Mouse (Mus musculus): ENCODE measurements at regions not wholly inside any gene's neighbourhood (a gene's known extent, or its start where the extent isn't known, plus 50 kb on each side); places are given as distances from the start of the nearest gene placed in this dataset.

DNA sequence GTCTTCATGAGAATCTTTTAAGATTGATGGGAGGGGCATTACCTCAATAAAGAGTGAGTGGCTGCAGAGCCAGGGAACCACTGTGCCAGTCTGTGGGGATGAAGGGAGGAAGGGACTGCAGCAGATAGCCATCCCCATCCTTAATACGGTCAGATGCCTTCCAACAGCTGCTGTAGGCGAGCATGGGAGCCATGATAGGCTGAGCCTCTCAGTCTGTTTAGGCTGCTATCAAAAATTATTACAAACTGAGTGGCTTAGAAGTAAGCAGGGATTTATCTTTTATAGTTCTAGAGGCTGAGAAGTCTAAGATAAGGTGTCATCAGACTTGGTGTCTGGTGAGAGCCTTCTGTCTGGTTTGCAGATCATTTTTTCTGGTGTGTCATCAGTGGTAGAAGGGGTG lies 204.3 kb downstream of the Sec16b start:
- 85% methylated on average over 2 of the region's 2 CpGs for WGBS
- Histone ChIP-seq H3K27me3 (ENCODE audit: insufficient read depth, poor library complexity, severe bottlenecking) (no peaks in the 10 kb centered on the region), H3K9me3 (no peaks in the 10 kb centered on the region), H3K4me1 (replicated peaks) (peaks cover 21% of the 10 kb centered on the region), H3K27ac (no peak overlapping the region), H3K4me3 (no peak overlapping the region), H3K36me3 (no peaks in the 10 kb centered on the region)
- DNase-seq (ENCODE audit: low spot score) = no peak

DNA sequence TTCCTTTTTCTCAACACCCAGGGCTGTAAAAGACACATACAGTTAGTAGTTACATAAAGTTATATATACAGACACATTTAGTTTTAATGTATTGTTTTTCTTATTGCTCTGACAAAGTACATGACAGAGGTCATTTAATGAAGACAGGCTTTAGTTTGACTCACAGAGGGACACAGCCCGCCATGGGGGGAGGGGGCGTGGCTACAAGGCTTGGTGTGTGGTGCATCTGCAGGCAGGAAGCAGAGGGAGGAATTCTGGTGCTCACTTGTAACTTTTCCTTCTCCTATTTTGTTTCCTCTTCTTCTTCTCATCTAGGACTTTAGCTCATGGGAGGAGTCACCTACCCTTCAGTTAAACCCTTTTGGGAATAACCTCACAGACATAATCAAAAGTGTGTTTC lies 206.0 kb downstream of the Sec16b start:
- DNase-seq (ENCODE audit: low spot score) = peak; percentile 22
- H3K4me3 ChIP-seq = no peak overlapping the region
- H3K27ac ChIP-seq = no peak overlapping the region
- H3K27me3 ChIP-seq (ENCODE audit: insufficient read depth, poor library complexity, severe bottlenecking) = no peaks in the 10 kb centered on the region
- 41% methylated on average over 2 of the region's 2 CpGs for WGBS
- H3K4me1 ChIP-seq (replicated peaks) = peaks cover 21% of the 10 kb centered on the region
- no peaks in the 10 kb centered on the region for H3K9me3 ChIP-seq
- no peaks in the 10 kb centered on the region for H3K36me3 ChIP-seq

DNA sequence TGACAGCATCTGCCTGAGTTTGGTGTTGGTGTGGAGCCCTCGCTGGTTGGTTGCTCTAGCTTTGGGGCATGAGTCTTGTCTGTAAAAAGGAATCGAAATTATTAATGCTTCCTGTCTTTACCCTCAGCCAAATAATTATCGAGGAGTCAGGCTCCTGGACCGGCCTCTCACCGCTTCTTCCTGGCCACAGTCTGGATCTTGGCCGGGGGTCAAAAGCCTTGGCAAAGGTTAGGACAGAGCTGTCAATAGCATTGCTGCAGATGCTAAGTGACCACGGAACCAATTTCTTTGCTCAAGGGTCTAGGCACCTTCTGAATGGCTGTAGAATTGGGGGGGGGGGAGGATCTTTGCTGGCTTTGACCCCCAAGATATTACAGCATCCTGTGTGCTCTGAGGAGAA lies 207.3 kb downstream of the Sec16b start:
- Histone ChIP-seq H3K9me3 (no peaks in the 10 kb centered on the region), H3K36me3 (no peaks in the 10 kb centered on the region), H3K4me3 (no peak overlapping the region), H3K27ac (no peak overlapping the region), H3K27me3 (ENCODE audit: insufficient read depth, poor library complexity, severe bottlenecking) (no peaks in the 10 kb centered on the region), H3K4me1 (replicated peaks) (peaks cover 21% of the 10 kb centered on the region)
- no peak for DNase-seq (ENCODE audit: low spot score)
- WGBS = 74% methylated on average over 7 of the region's 7 CpGs

DNA sequence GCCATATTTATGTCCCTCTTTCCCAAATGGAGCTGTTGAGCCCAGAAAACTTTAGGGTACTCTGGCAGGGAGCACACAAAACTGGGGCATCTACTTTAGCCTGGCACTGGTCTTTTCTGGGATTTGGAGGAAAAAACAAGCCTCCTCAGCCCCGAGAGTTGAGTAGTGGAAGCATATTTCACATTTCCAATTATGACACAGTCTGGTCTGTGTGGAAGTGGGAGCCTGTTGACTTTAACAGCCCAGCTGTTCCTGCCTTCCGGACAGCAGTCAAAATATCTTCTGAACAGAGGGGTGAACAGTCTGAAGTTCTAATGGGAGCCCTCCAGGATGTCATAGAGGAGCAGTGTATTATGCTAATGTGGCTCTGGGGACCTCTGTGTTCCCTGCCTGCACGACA lies 209.1 kb downstream of the Sec16b start:
- Histone ChIP-seq H3K36me3 (no peaks in the 10 kb centered on the region), H3K9me3 (no peaks in the 10 kb centered on the region), H3K27me3 (ENCODE audit: insufficient read depth, poor library complexity, severe bottlenecking) (no peaks in the 10 kb centered on the region), H3K4me3 (no peak overlapping the region), H3K4me1 (replicated peaks) (peaks cover 21% of the 10 kb centered on the region), H3K27ac (no peak overlapping the region)
- WGBS = 76% methylated on average over 3 of the region's 3 CpGs
- no peak for DNase-seq (ENCODE audit: low spot score)

DNA sequence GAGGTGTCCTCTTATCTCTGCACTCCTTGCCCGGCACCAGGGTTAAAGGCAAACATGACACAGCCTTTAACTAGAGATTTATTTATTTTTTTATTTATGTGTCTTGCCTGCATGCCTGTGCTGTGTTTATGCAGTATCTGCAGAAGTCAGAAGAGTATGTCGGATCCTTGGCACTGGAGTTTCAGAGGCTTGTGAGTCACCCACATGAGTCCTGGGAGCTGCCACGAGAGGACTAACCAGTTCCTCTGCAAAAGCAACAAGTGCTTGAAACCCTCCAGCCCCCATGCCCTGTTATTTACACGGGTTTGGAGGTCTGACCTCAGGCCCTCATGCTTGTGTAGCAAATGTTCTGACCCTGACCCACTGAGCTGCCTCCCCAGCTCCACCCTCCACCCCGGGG lies 210.6 kb downstream of the Sec16b start:
- Histone ChIP-seq H3K27ac (no peak overlapping the region), H3K36me3 (no peaks in the 10 kb centered on the region), H3K9me3 (no peaks in the 10 kb centered on the region), H3K27me3 (ENCODE audit: insufficient read depth, poor library complexity, severe bottlenecking) (no peaks in the 10 kb centered on the region), H3K4me3 (no peak overlapping the region), H3K4me1 (replicated peaks) (peaks cover 20% of the 10 kb centered on the region)
- DNase-seq (ENCODE audit: low spot score) = no peak
- WGBS = 68% methylated on average over 5 of the region's 5 CpGs

DNA sequence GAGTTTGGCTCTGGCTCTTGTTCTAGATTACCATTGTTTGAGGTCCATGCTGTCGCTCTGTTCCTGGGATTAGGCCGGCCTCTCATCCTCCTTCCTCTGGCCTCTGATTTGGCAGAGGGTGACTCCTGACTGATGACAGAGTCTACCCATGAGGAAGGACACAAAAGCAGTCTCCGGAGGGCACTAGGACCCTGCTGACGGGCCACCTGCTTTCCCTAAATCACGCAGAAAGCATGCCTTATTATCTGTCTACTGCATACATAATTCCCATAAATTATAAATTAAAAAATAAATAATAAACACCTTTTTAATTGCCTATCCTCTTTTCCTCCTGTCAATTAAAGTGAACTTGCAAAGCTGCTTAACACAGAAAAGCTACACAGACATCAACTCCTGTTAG lies 215.4 kb downstream of the Sec16b start:
- no peak overlapping the region for H3K27ac ChIP-seq
- no peaks in the 10 kb centered on the region for H3K27me3 ChIP-seq (ENCODE audit: insufficient read depth, poor library complexity, severe bottlenecking)
- no peaks in the 10 kb centered on the region for H3K9me3 ChIP-seq
- no peaks in the 10 kb centered on the region for H3K36me3 ChIP-seq
- no peak for DNase-seq (ENCODE audit: low spot score)
- 92% methylated on average over 5 of the region's 5 CpGs for WGBS
- H3K4me3 ChIP-seq = no peak overlapping the region
- H3K4me1 ChIP-seq (replicated peaks) = no peaks in the 10 kb centered on the region

DNA sequence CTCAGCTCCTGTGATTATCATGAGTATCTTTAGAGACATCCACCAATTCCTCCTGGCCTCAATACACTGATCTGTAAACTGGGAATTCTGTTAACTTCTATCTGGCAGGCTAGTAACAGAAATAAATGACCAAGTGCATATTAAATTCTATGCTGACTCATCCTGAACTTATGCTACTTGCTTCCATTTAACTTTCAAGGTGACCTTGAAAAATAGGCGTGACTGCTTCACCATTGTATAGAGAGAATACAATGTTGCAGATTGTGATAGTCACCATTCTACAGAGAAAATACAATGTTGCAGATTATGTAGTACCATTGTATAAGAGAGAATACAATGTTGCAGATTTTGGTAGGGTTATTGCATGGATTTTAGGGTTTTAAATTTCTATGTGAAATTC lies 224.6 kb downstream of the Sec16b start:
- Histone ChIP-seq H3K27ac (no peak overlapping the region), H3K9me3 (no peaks in the 10 kb centered on the region), H3K27me3 (ENCODE audit: insufficient read depth, poor library complexity, severe bottlenecking) (no peaks in the 10 kb centered on the region), H3K4me1 (replicated peaks) (no peaks in the 10 kb centered on the region), H3K36me3 (no peaks in the 10 kb centered on the region), H3K4me3 (no peak overlapping the region)
- WGBS = 96% methylated on average over 1 of the region's 1 CpGs
- no peak for DNase-seq (ENCODE audit: low spot score)

DNA sequence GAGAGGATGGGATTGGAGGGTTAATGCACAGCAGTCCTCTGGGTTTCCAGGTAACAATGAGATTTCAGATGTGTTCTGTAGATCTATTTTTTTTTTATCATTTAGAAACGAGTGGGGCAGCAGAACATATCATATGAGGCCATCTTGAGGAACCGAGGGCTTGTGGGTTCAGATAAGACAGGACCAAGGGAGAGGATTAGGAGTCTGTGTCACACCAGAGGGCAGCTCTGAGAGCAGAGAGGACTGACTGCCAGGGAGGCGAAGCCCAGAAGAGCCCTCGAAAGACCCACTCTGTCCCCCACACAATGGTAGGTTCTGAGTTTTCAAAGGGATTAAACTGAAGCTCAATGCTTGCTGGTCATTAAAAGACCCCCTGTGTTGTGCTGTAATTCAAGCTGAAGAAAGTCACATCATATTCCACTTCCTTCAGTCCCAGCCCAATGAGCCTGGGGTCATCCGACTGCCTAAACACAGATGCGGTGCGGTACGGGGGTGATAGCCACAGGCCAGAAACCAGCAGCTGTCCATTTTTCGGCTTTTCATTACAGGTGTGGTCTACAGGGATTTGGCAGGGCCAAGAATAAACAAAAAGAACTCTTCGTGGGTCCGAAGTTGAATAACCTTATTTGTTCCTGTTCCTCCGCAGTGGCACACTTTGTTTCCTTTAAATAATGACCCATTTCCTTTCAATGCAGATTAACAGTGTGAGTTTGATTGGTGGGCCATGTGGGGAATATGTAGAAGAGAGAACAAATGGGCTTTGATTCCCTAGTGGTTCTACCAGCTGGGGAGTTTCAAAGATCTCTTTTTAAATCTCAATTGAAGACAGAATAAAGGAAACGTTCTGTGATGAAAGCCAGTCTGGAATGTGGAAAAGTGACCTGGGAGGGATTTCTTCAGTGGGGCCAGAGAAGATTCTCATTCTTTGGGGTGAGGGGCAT lies 234.5 kb downstream of the Sec16b start:
- no peaks in the 10 kb centered on the region for H3K27me3 ChIP-seq (ENCODE audit: insufficient read depth, poor library complexity, severe bottlenecking)
- 68% methylated on average over 13 of the region's 13 CpGs for WGBS
- no peak overlapping the region for H3K27ac ChIP-seq
- no peak overlapping the region for H3K4me3 ChIP-seq
- DNase-seq (ENCODE audit: low spot score) = no peak
- no peaks in the 10 kb centered on the region for H3K9me3 ChIP-seq
- peaks cover 7% of the 10 kb centered on the region; the same call in 1 of the 2 replicates for H3K4me1 ChIP-seq (replicated peaks)
- H3K36me3 ChIP-seq = no peaks in the 10 kb centered on the region

DNA sequence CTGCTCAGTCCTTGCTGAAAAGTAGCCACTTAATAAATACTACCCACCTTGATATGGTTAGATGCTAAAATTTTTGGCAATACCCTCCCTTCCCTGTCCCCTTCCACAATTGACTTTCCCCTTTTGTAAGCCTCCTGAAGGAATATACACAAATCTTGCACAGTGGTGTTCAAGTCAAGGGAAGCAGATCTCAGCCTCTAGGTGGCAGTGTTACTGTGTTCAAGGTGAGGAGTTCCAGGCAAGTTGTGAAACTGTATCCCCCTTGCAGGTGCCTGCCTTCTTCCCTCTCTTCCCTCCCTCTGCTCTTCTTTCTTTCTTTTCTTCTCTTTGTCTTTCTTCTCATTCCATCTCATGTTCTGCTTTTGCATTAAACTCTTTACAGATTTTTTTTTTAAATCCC lies 239.1 kb downstream of the Sec16b start:
- no peaks in the 10 kb centered on the region for H3K9me3 ChIP-seq

DNA sequence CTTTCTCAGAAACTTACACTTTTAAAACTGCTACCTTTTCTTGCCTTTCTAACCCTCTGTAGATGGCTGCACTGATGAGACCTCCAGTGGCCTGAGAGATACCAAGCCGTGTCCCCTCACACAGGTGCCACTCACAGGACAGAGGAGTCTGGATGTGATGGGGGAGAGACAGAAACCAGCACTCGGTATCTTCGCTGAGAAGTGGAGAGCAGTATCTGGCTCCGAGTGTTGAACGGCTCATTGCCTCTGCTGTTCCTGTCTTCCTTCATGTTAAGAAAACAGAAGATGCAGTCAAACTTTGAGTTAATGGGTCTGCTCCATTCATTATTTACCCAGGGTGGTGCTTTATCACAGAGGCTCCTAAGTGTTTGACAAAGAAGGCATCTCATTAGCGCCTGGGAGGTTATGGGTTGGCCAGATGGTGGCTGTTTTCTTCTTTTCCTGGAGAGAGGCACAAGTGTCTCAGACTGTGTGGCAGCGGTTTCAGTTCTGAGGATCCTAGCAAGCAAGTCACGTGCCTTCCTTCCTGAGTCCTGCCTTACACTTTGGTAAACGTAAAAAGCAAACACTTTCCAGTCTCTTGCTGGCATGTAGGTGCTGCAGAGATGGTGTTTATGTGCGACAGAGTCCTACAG lies 248.6 kb downstream of the Sec16b start:
- Histone ChIP-seq H3K27ac (no peak overlapping the region), H3K36me3 (no peaks in the 10 kb centered on the region), H3K27me3 (ENCODE audit: insufficient read depth, poor library complexity, severe bottlenecking) (no peaks in the 10 kb centered on the region), H3K4me3 (no peak overlapping the region), H3K9me3 (no peaks in the 10 kb centered on the region), H3K4me1 (replicated peaks) (no peaks in the 10 kb centered on the region)
- no peak for DNase-seq (ENCODE audit: low spot score)
- 74% methylated on average over 10 of the region's 10 CpGs for WGBS

More for the DNA sequence above, 239.1 kb downstream of the Sec16b start:
- no peaks in the 10 kb centered on the region for H3K36me3 ChIP-seq
- no peaks in the 10 kb centered on the region for H3K27me3 ChIP-seq (ENCODE audit: insufficient read depth, poor library complexity, severe bottlenecking)
- DNase-seq (ENCODE audit: low spot score) = peak; percentile 56
- no peak overlapping the region for H3K27ac ChIP-seq
- no peak overlapping the region for H3K4me3 ChIP-seq
- no peaks in the 10 kb centered on the region for H3K4me1 ChIP-seq (replicated peaks)

DNA sequence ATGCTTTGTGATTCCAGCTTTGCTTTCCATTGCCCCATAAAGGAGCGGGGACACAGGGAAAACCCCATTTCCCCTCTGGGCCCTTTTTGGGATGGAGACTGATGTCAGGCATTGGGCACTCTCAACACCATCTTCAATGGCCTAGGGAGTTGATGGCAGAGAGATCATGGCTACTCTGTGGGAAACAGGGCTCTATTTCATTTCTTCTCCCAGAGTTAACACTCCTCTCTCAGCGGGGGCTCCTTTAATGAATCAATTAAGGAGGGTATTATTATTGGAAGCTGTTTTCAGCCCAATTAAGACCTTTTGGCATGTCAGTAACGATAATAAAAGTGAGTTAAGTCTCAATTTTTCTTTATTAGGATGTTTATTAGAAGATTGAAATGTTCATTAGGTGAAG lies 250.4 kb downstream of the Sec16b start:
- H3K4me3 ChIP-seq = no peak overlapping the region
- H3K27me3 ChIP-seq (ENCODE audit: insufficient read depth, poor library complexity, severe bottlenecking) = no peaks in the 10 kb centered on the region
- 84% methylated on average over 3 of the region's 3 CpGs for WGBS
- no peak for DNase-seq (ENCODE audit: low spot score)
- H3K4me1 ChIP-seq (replicated peaks) = no peaks in the 10 kb centered on the region
- H3K36me3 ChIP-seq = no peaks in the 10 kb centered on the region
- H3K27ac ChIP-seq = no peak overlapping the region
- H3K9me3 ChIP-seq = no peaks in the 10 kb centered on the region

DNA sequence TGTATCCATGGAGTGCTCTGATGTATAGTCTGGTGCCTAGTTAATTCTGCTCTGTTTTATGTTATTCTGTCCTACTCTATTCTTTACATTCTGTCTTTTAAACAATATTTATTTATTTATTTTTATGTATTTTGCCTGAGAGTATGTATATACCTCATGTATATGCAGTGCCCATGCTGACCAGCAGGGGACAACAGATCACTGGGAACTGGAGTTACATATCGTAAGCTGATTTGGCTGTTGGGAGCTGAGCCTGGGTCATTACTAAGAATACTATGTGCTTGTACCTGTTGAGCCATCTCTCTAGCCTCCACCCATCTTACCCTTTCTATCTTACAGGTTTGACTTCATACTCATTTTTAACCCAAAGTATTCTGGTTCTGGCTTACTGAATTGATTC lies 251.8 kb downstream of the Sec16b start:
- Histone ChIP-seq H3K9me3 (no peaks in the 10 kb centered on the region), H3K36me3 (no peaks in the 10 kb centered on the region), H3K27ac (no peak overlapping the region), H3K4me1 (replicated peaks) (no peaks in the 10 kb centered on the region), H3K4me3 (no peak overlapping the region), H3K27me3 (ENCODE audit: insufficient read depth, poor library complexity, severe bottlenecking) (no peaks in the 10 kb centered on the region)
- DNase-seq (ENCODE audit: low spot score) = no peak
- WGBS = 92% methylated on average over 1 of the region's 1 CpGs

DNA sequence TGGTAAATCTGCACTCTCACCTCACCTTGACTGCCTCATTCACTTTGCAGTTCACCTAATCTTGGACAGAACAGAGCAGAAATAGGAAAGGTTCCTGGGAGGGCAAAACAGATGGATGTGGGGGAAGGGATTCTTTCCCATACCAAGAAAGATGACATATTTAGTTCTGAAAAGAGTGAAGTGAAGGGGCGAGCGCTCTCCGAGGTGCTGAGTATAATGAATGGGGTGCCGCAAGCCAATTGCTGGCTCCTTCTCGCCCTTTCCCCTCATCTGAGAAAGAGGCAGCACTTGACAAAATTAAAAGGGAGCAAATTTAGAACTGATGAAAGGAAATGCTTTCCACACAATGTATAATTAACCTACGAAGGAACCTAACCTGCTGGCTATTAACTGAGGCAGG lies 261.7 kb downstream of the Sec16b start:
- H3K9me3 ChIP-seq = no peaks in the 10 kb centered on the region
- H3K4me3 ChIP-seq = no peak overlapping the region
- no peaks in the 10 kb centered on the region for H3K4me1 ChIP-seq (replicated peaks)
- H3K36me3 ChIP-seq = no peaks in the 10 kb centered on the region
- H3K27ac ChIP-seq = no peak overlapping the region
- 53% methylated on average over 6 of the region's 6 CpGs for WGBS
- DNase-seq (ENCODE audit: low spot score) = peak; percentile 8
- no peaks in the 10 kb centered on the region for H3K27me3 ChIP-seq (ENCODE audit: insufficient read depth, poor library complexity, severe bottlenecking)

All from hindbrain, embryonic 10.5 days (tissue).